ENCODE assay signal across 12 mouse cellular contexts in the genomic region with DNA sequence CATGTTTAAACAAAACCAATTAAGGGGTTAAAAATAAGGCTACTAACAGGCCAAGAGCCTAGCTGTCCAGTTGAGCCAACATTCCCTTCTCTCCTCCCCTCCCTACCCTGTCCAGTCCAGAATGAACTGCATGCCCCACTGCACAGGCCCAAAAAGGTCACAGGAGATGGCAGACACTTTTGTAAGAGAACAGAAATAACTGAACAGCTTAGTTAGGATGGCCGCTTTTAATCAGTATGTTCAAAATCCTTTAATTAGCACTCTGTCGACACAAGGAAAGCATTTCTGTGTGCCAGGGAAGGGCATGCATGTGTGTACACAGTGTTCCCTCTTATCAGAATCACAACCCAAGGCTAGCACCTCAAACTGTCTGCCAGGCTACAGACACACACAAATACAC. TPM values are rescaled to one million over a fixed set of nuclear protein-coding genes. Genes with fewer than 3 reads are reported as not detected.
DNase-seq lines count a peak whose midpoint lies in the region; ATAC-seq and TF ChIP-seq lines count a peak whose summit lies in the region.
"Had no signal": no experiment of that assay in that cellular context is flagged by ENCODE, and none has a peak within 500 bp of the region (broad histone marks: within the 10 kb centered on the region; RNA-seq: fewer than 3 reads in every experiment).

No protein-coding gene starts in this region.

- TF ChIP-seq CTCF in forebrain, postnatal 0 days (IDR thresholded peaks at IDR 0.05; ENCODE audit: low read depth): no peak

- no peaks in the 10 kb centered on the region for H3K36me3 ChIP-seq in forebrain, embryonic 10.5 days (replicated peaks)
- H3K36me3 ChIP-seq in forebrain, postnatal 0 days (ENCODE audit: insufficient read depth): no peaks in the 10 kb centered on the region
- H3K36me3 ChIP-seq in heart, embryonic 14.5 days (ENCODE audit: control insufficient read depth, insufficient read depth, low read length): peaks cover 31% of the 10 kb centered on the region
- H3K36me3 ChIP-seq in kidney, embryonic 16.5 days (ENCODE audit: insufficient read depth, low read length): 0 out of 2 replicates have a peak, but pooled peaks cover 3% of the 10 kb centered on the region
- H3K36me3 ChIP-seq in hindbrain, embryonic 16.5 days (ENCODE audit: control insufficient read depth, insufficient read depth, low read length): no peaks in the 10 kb centered on the region
- H3K36me3 ChIP-seq: limb, embryonic 13.5 days had no signal

- no peak overlapping the region for H3K9ac ChIP-seq in forebrain, postnatal 0 days
- no peak overlapping the region; the same call in 1 of the 2 replicates for H3K9ac ChIP-seq in heart, embryonic 14.5 days (ENCODE audit: low read length)
- H3K9ac ChIP-seq in kidney, embryonic 16.5 days (replicated peaks; ENCODE audit: low read length): no peak overlapping the region
- no peak overlapping the region for H3K9ac ChIP-seq in hindbrain, embryonic 16.5 days (ENCODE audit: low read depth, low read length)
- H3K9ac ChIP-seq: limb, embryonic 13.5 days had no signal

- H3K4me1 ChIP-seq in forebrain, embryonic 10.5 days: peaks cover 64% of the 10 kb centered on the region
- peaks cover 7% of the 10 kb centered on the region; the same call in 1 of the 2 replicates for H3K4me1 ChIP-seq in forebrain, postnatal 0 days (ENCODE audit: insufficient read depth)
- H3K4me1 ChIP-seq in heart, embryonic 14.5 days (ENCODE audit: control insufficient read depth in 2 of 2, insufficient read depth in 2 of 2, low read length in 2 of 2): peaks cover 5 to 25% of the 10 kb centered on the region in 2 experiments
- peaks cover 17% of the 10 kb centered on the region for H3K4me1 ChIP-seq in kidney, embryonic 16.5 days (ENCODE audit: insufficient read depth, low read length)
- peaks cover 8% of the 10 kb centered on the region; the same call in 1 of the 2 replicates for H3K4me1 ChIP-seq in hindbrain, embryonic 16.5 days (ENCODE audit: control insufficient read depth, insufficient read depth, low read depth, low read length)

- DNase-seq in forebrain, embryonic 10.5 days (ENCODE audit: extremely low spot score, low spot score): peak; percentile 42
- DNase-seq in forebrain, postnatal 0 days: no peak
- peak; percentile 22 for DNase-seq in embryo, embryonic 9.5 days (ENCODE audit: extremely low spot score)
- no peak for DNase-seq in cerebellum, adult 8-10 months
- DNase-seq in cerebellum, adult 18-20 months: no peak
- DNase-seq: lung, postnatal 14 days had no signal

- H3K27ac ChIP-seq in forebrain, embryonic 10.5 days: peak overlapping the region; percentile 48; the same call in 1 of the 2 replicates
- H3K27ac ChIP-seq in forebrain, postnatal 0 days (ENCODE audit: low read depth, low read length): no peak overlapping the region
- peak overlapping the region; percentile 52 to 73; a peak in 3 of 4 replicates for H3K27ac ChIP-seq in heart, embryonic 14.5 days (replicated peaks in 1 of 2; ENCODE audit: control insufficient read depth in 1 of 2, insufficient read depth in 1 of 2, low read depth in 2 of 2, low read length in 2 of 2)
- no peak overlapping the region for H3K27ac ChIP-seq in kidney, embryonic 16.5 days (ENCODE audit: low read length)
- no peak overlapping the region for H3K27ac ChIP-seq in hindbrain, embryonic 16.5 days (ENCODE audit: low read depth, low read length)
- H3K27ac ChIP-seq: hindbrain, postnatal 0 days; limb, embryonic 13.5 days had no signal

- ATAC-seq in forebrain, postnatal 0 days: no peak
- no peak for ATAC-seq in heart, embryonic 14.5 days (ENCODE audit: insufficient number of reproducible peaks, insufficient read depth, low FRiP score, low read depth)
- 0 out of 2 replicates have a peak, but pooled peaks have one; percentile 64 for ATAC-seq in kidney, embryonic 16.5 days (ENCODE audit: low FRiP score, low TSS enrichment)
- no peak for ATAC-seq in hindbrain, embryonic 16.5 days
- ATAC-seq: forebrain, embryonic 16.5 days; hindbrain, postnatal 0 days had no signal

- no peak overlapping the region for H3K4me2 ChIP-seq in forebrain, postnatal 0 days (ENCODE audit: low read depth)
- 0 out of 2 replicates have a peak overlapping the region, but pooled peaks have one; percentile 0 for H3K4me2 ChIP-seq in heart, embryonic 14.5 days (ENCODE audit: low read length)
- H3K4me2 ChIP-seq in kidney, embryonic 16.5 days (replicated peaks; ENCODE audit: low read depth, low read length): no peak overlapping the region
- no peak overlapping the region for H3K4me2 ChIP-seq in hindbrain, embryonic 16.5 days (ENCODE audit: low read length)
- H3K4me2 ChIP-seq: limb, embryonic 13.5 days had no signal

- no peaks in the 10 kb centered on the region for H3K9me3 ChIP-seq in forebrain, embryonic 10.5 days
- H3K9me3 ChIP-seq in forebrain, postnatal 0 days (ENCODE audit: low read length): no peaks in the 10 kb centered on the region
- H3K9me3 ChIP-seq in heart, embryonic 14.5 days (ENCODE audit: control insufficient read depth, low read length): no peaks in the 10 kb centered on the region
- H3K9me3 ChIP-seq in kidney, embryonic 16.5 days (ENCODE audit: low read length): no peaks in the 10 kb centered on the region
- no peaks in the 10 kb centered on the region for H3K9me3 ChIP-seq in hindbrain, embryonic 16.5 days (ENCODE audit: control insufficient read depth, low read length)
- H3K9me3 ChIP-seq: limb, embryonic 13.5 days had no signal

- WGBS in forebrain, embryonic 10.5 days: 29% methylated on average over 2 of the region's 2 CpGs
- 8% methylated on average over 2 of the region's 2 CpGs for WGBS in forebrain, postnatal 0 days
- WGBS in heart, embryonic 14.5 days: 18% methylated on average over 2 of the region's 2 CpGs
- WGBS in kidney, embryonic 16.5 days: 46% methylated on average over 2 of the region's 2 CpGs
- 32% methylated on average over 2 of the region's 2 CpGs for WGBS in hindbrain, embryonic 16.5 days

- no peak overlapping the region for H3K4me3 ChIP-seq in forebrain, embryonic 10.5 days
- no peak overlapping the region for H3K4me3 ChIP-seq in forebrain, postnatal 0 days (ENCODE audit: low read depth, low read length)
- H3K4me3 ChIP-seq in heart, embryonic 14.5 days (ENCODE audit: control insufficient read depth in 1 of 2, insufficient read depth in 1 of 2, low read depth in 1 of 2, low read length in 2 of 2): no peak overlapping the region
- no peak overlapping the region for H3K4me3 ChIP-seq in kidney, embryonic 16.5 days (ENCODE audit: low read length)
- no peak overlapping the region for H3K4me3 ChIP-seq in hindbrain, embryonic 16.5 days (ENCODE audit: low read length)
- H3K4me3 ChIP-seq: limb, embryonic 13.5 days had no signal

- H3K27me3 ChIP-seq in forebrain, embryonic 10.5 days (ENCODE audit: poor library complexity, severe bottlenecking): peaks cover 9% of the 10 kb centered on the region
- no peaks in the 10 kb centered on the region for H3K27me3 ChIP-seq in forebrain, postnatal 0 days (ENCODE audit: insufficient read depth, low read length)
- H3K27me3 ChIP-seq in heart, embryonic 14.5 days (ENCODE audit: control insufficient read depth, insufficient read depth, low read length): no peaks in the 10 kb centered on the region
- no peaks in the 10 kb centered on the region for H3K27me3 ChIP-seq in kidney, embryonic 16.5 days (ENCODE audit: insufficient read depth, low read length)
- no peaks in the 10 kb centered on the region for H3K27me3 ChIP-seq in hindbrain, embryonic 16.5 days (replicated peaks; ENCODE audit: control insufficient read depth, insufficient read depth, low read length)

RNA-seq across cellular contexts. Expression of a gene that starts 5.2 kb away (rescaled TPM):
- 21.8 TPM in 2 replicates for polyA plus RNA-seq in forebrain, embryonic 10.5 days (2016; fragmentation: Nextera tagmentation; extraction: Ambion mirVana)
- total RNA-seq in forebrain, postnatal 0 days (2014; rRNA removed): 15.9 and 20.1 TPM in 2 replicates
- 7.4 and 12.2 TPM in 2 replicates for polyA plus RNA-seq in forebrain, postnatal 0 days (2015; fragmentation: Nextera tagmentation; extraction: Ambion mirVana)
- polyA plus RNA-seq in heart, embryonic 14.5 days (2014; fragmentation: Nextera tagmentation; extraction: Ambion mirVana): 241 and 266 TPM in 2 replicates
- 47.9 and 50.7 TPM in 2 replicates for polyA plus RNA-seq in kidney, embryonic 16.5 days (2015; fragmentation: Nextera tagmentation; extraction: Ambion mirVana)
- 19.2 and 20.2 TPM in 2 replicates for polyA plus RNA-seq in hindbrain, embryonic 16.5 days (2015; fragmentation: Nextera tagmentation; extraction: Ambion mirVana)

Comparison
In these comparisons a context has a peak if more than half of its experiments do, and no peak if none do; other contexts are left out.
1. DNase-seq: peak in forebrain, embryonic 10.5 days (single experiment) and embryo, embryonic 9.5 days (single experiment); none in forebrain, postnatal 0 days (single experiment), cerebellum, adult 8-10 months (single experiment) and cerebellum, adult 18-20 months (0 of 2).
2. H3K27ac ChIP-seq: peak in forebrain, embryonic 10.5 days (single experiment) and heart, embryonic 14.5 days (2 of 2); none in forebrain, postnatal 0 days (single experiment), kidney, embryonic 16.5 days (single experiment) and hindbrain, embryonic 16.5 days (single experiment).